Mouse (Mus musculus) stomach, postnatal 0 days (tissue): ENCODE results near the gene Dgki. TPM values are rescaled to one million over a fixed set of nuclear protein-coding genes. Genes with fewer than 3 reads are reported as not detected.
A peak's percentile ranks its signal among the peaks of the same experiment; 100 is the strongest.

Source experiments
- ATAC-seq: fragments of 200-750 bp; cut with Nextera tagmentation; 2 replicates; pipeline ENCODE4 v1.8.0; 2017; ENCODE audit not compliant: low FRiP score, low TSS enrichment
- DNase-seq: peaks from one replicate; pipeline ENCODE4 v3.0.0-alpha.2; 2016; ENCODE audit warnings: low spot score
- H3K27ac ChIP-seq: fragments of 300-500 bp; sonication (generic); replicated peaks from 2 replicates; pipeline ENCODE4 v1.5.1; 2014; ENCODE audit warnings: mild to moderate bottlenecking, control low read depth
- H3K27me3 ChIP-seq: fragments of 300-500 bp; sonication (generic); 2 replicates; pipeline ENCODE4 v1.6.1; 2014; ENCODE audit warnings: low read length; ENCODE audit not compliant: control insufficient read depth, insufficient read depth
- H3K36me3 ChIP-seq: fragments of 300-500 bp; sonication (generic); 2 replicates; pipeline ENCODE4 v1.6.1; 2014; ENCODE audit warnings: low read length, mixed read lengths; ENCODE audit not compliant: control insufficient read depth, insufficient read depth
- H3K4me1 ChIP-seq: fragments of 300-500 bp; sonication (generic); replicated peaks from 2 replicates; pipeline ENCODE4 v1.6.1; 2014; ENCODE audit warnings: antibody characterized with exemption; ENCODE audit not compliant: control insufficient read depth, insufficient read depth
- H3K4me2 ChIP-seq: fragments of 300-500 bp; sonication (generic); replicated peaks from 2 replicates; pipeline ENCODE4 v1.6.1; 2014; ENCODE audit warnings: low read depth, mild to moderate bottlenecking, control low read depth, moderate library complexity
- H3K4me3 ChIP-seq: fragments of 300-500 bp; sonication (generic); 2 replicates; pipeline ENCODE4 v1.5.1; 2014; ENCODE audit warnings: low read depth, low read length, control low read depth
- H3K9ac ChIP-seq: fragments of 300-500 bp; sonication (generic); 2 replicates; pipeline ENCODE4 v1.6.1; 2014; ENCODE audit warnings: mild to moderate bottlenecking, low read length, control low read depth, mixed read lengths
- H3K9me3 ChIP-seq: fragments of 300-500 bp; sonication (generic); 2 replicates; pipeline ENCODE4 v1.6.1; 2016; ENCODE audit warnings: low read length; ENCODE audit not compliant: control insufficient read depth
- CTCF ChIP-seq: IDR thresholded peaks from 2 replicates; pipeline ENCODE4 v1.5.1; 2016; ENCODE audit warnings: antibody characterized with exemption, low read depth, mild to moderate bottlenecking, moderate library complexity
- EP300 ChIP-seq: optimal IDR thresholded peaks from 2 replicates; pipeline ENCODE3; 2016; ENCODE audit warnings: antibody characterized with exemption
- WGBS: fragments of 180-500 bp; shearing (Covaris S2); extraction: QIAGEN DNeasy Blood & Tissue Kit; methylation state at CpG from one replicate; pipeline ENCODE4 v1.1.7; 2014; 5-methylcytosine and 5-hydroxymethylcytosine counted together
- polyA plus RNA-seq: library from polyadenylated mRNA; unstranded; fragments of >200 nt; fragmentation: Nextera tagmentation; extraction: Ambion mirVana; gene quantifications from 2 replicates; pipeline ENCODE4 v1.2.1, GENCODE M21; 2015

The Dgki gene
- polyA plus RNA-seq, 1 experiment from 2014 or later = 0.39 TPM

GRCm38 (mm10) chr6:36904911-36905310 lies 395.1 kb downstream of the Dgki start:
- DNase-seq (no peak), ATAC-seq (no peak)
- no peaks in the 10 kb centered on the region for H3K36me3 ChIP-seq
- H3K4me3 ChIP-seq = no peak overlapping the region
- H3K9ac ChIP-seq = no peak overlapping the region
- no peaks in the 10 kb centered on the region for H3K4me1 ChIP-seq
- no peak overlapping the region for H3K4me2 ChIP-seq
- TF ChIP-seq CTCF (no peak), EP300 (no peak)
- no peaks in the 10 kb centered on the region for H3K9me3 ChIP-seq
- 79% methylated on average over 5 of the region's 5 CpGs for WGBS
- H3K27me3 ChIP-seq = no peaks in the 10 kb centered on the region
- H3K27ac ChIP-seq = no peak overlapping the region

DNA sequence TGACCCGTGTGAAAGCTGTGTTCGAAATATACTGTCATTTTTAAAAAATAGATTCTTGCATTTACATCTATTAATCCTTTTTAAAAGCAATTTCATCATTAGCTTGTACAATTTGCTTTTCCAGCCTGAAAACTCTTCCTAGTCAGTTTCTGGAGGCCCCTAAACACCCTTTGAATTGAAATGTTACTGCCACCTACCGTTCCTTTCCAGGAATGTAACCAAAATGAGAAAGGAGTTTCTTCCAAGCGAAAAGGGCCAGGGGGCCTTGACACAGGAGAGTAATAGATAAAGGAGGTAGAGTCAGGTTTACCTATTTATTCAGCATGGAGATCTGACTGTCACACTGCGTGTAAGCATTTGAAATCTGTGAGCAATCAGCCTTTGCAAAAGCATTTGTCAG lies 396.2 kb downstream of the Dgki start:
- peak; percentile 80 for TF ChIP-seq CTCF
- TF ChIP-seq EP300 = no peak
- WGBS = 19% methylated on average over 5 of the region's 5 CpGs
- no peak for ATAC-seq
- Histone ChIP-seq H3K4me1 (no peaks in the 10 kb centered on the region), H3K27me3 (no peaks in the 10 kb centered on the region), H3K9ac (no peak overlapping the region; the same call in 1 of the 2 replicates), H3K4me3 (no peak overlapping the region), H3K4me2 (no peak overlapping the region), H3K27ac (no peak overlapping the region), H3K36me3 (no peaks in the 10 kb centered on the region), H3K9me3 (no peaks in the 10 kb centered on the region)
- no peak for DNase-seq

DNA sequence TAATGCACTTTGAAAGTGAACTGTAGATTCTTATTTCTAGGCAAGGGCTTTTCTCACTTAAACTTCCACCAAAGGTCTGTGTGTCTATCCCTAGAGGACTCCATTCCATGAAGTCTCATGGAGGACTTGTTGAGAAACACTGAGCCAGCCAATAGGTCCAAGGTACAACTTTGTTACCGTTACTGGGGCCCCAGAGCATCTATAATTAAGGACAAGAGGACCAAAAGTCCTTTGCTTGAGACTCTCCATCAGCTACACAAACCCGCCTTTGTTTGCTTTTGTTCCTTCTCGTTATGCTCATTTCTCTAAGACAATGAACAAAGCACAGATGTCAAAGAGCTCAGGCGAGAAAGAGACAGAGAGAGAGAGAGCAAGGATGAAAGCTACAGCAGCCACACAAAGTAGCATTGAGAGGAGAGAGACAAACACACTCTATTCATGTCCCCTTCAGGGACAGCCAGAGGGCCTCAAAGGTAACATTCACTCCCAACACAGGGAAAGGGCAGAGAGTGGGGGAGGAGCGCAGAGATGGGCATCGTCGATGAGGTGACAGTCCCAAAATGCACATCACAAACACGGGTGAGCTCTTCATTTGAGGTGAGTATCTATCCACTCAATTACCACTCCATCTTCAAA lies 396.7 kb downstream of the Dgki start:
- ATAC-seq = no peak
- Histone ChIP-seq H3K9me3 (no peaks in the 10 kb centered on the region), H3K27ac (no peak overlapping the region), H3K4me3 (no peak overlapping the region), H3K9ac (no peak overlapping the region), H3K4me1 (no peaks in the 10 kb centered on the region), H3K27me3 (no peaks in the 10 kb centered on the region), H3K36me3 (no peaks in the 10 kb centered on the region), H3K4me2 (no peak overlapping the region)
- DNase-seq = no peak
- 42% methylated on average over 8 of the region's 8 CpGs for WGBS
- no peak for TF ChIP-seq CTCF

GRCm38 (mm10) chr6:36899872-36900271 lies 400.1 kb downstream of the Dgki start:
- Histone ChIP-seq H3K9ac (no peak overlapping the region), H3K9me3 (no peaks in the 10 kb centered on the region), H3K36me3 (no peaks in the 10 kb centered on the region), H3K4me2 (no peak overlapping the region), H3K27ac (no peak overlapping the region), H3K27me3 (no peaks in the 10 kb centered on the region), H3K4me1 (no peaks in the 10 kb centered on the region), H3K4me3 (no peak overlapping the region)
- no peak for DNase-seq
- WGBS = 74% methylated on average over 4 of the region's 4 CpGs
- no peak for ATAC-seq
- no peak for TF ChIP-seq EP300
- no peak for TF ChIP-seq CTCF

GRCm38 (mm10) chr6:36898412-36898811 lies 401.6 kb downstream of the Dgki start:
- ATAC-seq = no peak
- no peaks in the 10 kb centered on the region for H3K27me3 ChIP-seq
- H3K9me3 ChIP-seq = no peaks in the 10 kb centered on the region
- no peak overlapping the region for H3K9ac ChIP-seq
- H3K4me1 ChIP-seq = no peaks in the 10 kb centered on the region
- no peak overlapping the region for H3K4me2 ChIP-seq
- no peak overlapping the region for H3K27ac ChIP-seq
- 55% methylated on average over 6 of the region's 6 CpGs for WGBS
- no peak overlapping the region for H3K4me3 ChIP-seq
- H3K36me3 ChIP-seq = no peaks in the 10 kb centered on the region
- no peak for DNase-seq
- TF ChIP-seq EP300 = no peak
- no peak for TF ChIP-seq CTCF

DNA sequence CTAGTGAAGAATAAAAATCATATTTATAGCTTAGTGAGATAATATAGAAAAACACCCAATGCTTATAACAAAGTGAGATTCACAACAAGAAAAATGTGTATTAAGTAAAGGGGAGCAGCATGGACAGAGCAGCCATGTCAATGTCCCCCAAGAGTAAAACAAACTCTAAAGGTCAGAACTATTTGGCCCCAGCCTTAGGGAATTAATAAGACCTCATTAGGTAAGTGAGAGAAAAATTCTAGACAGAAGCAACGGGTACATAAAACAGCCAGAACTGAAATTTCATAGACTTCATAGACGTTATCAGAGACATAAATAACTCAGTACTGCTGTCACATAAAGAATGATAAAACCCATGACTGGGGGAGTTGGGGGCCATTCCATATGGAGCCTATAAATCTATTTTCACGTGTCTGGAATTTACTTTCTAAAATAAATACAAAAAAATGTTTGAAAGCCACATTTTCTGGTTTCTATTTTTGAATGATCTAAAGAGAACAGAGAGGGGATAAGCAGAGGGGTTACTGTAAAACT lies 402.3 kb downstream of the Dgki start:
- no peak overlapping the region for H3K27ac ChIP-seq
- ATAC-seq = no peak

More for the DNA sequence above, 402.3 kb downstream of the Dgki start:
- TF ChIP-seq CTCF = no peak
- TF ChIP-seq EP300 = no peak
- Histone ChIP-seq H3K4me2 (no peak overlapping the region), H3K36me3 (no peaks in the 10 kb centered on the region), H3K9ac (no peak overlapping the region), H3K4me1 (no peaks in the 10 kb centered on the region), H3K4me3 (no peak overlapping the region), H3K9me3 (no peaks in the 10 kb centered on the region), H3K27me3 (no peaks in the 10 kb centered on the region)
- DNase-seq = no peak
- 46% methylated on average over 3 of the region's 3 CpGs for WGBS
